Mouse (Mus musculus): Measurements from ENCODE around the gene Tmed1.
"Not testable (repeated sequence)": the region's sequence is repeated elsewhere in the genome, so short reads cannot be mapped to it uniquely, and the experiment has no call there.

Gene Tmed1

GRCm38 (mm10) chr9:21472913-21473312 is 37.1 kb downstream of the Tmed1 start:
- no peak for DNase-seq (ENCODE audit: low spot score)

- DNase-seq (ENCODE audit: low spot score) = peak; percentile 35
Observed at GRCm38 (mm10) chr9:21469032-21470024, 40.7 kb downstream of the Tmed1 start.

- not testable (repeated sequence) for DNase-seq (ENCODE audit: low spot score)
Observed at GRCm38 (mm10) chr9:21464565-21464928, 45.5 kb downstream of the Tmed1 start.

- no peak for DNase-seq (ENCODE audit: low spot score)
Observed at GRCm38 (mm10) chr9:21463766-21464564, 46.1 kb downstream of the Tmed1 start.

GRCm38 (mm10) chr9:21463138-21463590 is 46.9 kb downstream of the Tmed1 start:
- no peak for DNase-seq (ENCODE audit: low spot score)

- no peak for DNase-seq (ENCODE audit: low spot score)
Observed at GRCm38 (mm10) chr9:21460400-21460940, 49.6 kb downstream of the Tmed1 start.

- DNase-seq (ENCODE audit: low spot score) = no peak
Observed at GRCm38 (mm10) chr9:21458821-21459220, 51.2 kb downstream of the Tmed1 start.
